Mouse (Mus musculus) 3134 (cell line): ENCODE measurements around the gene Ldhal6b.

Source experiments
- DNase-seq: peaks from one replicate; pipeline ENCODE4 v3.0.0-alpha.2; 2011; ENCODE audit warnings: low spot score; ENCODE audit not compliant: insufficient read length; ENCODE audit errors: extremely low read depth

Ldhal6b gene

GRCm38 (mm10) chr17:5371032-5371431 is 47.5 kb downstream of the Ldhal6b start:
- no peak for DNase-seq
